Mouse (Mus musculus): ENCODE results near the gene Gpd1. TPM values are rescaled to one million over a fixed set of nuclear protein-coding genes. Genes with fewer than 3 reads are reported as not detected.

Gene Gpd1
- polyA plus RNA-seq, 3 experiments from 2014 or later: 0.24 to 0.39 TPM; not detected in 1

DNA sequence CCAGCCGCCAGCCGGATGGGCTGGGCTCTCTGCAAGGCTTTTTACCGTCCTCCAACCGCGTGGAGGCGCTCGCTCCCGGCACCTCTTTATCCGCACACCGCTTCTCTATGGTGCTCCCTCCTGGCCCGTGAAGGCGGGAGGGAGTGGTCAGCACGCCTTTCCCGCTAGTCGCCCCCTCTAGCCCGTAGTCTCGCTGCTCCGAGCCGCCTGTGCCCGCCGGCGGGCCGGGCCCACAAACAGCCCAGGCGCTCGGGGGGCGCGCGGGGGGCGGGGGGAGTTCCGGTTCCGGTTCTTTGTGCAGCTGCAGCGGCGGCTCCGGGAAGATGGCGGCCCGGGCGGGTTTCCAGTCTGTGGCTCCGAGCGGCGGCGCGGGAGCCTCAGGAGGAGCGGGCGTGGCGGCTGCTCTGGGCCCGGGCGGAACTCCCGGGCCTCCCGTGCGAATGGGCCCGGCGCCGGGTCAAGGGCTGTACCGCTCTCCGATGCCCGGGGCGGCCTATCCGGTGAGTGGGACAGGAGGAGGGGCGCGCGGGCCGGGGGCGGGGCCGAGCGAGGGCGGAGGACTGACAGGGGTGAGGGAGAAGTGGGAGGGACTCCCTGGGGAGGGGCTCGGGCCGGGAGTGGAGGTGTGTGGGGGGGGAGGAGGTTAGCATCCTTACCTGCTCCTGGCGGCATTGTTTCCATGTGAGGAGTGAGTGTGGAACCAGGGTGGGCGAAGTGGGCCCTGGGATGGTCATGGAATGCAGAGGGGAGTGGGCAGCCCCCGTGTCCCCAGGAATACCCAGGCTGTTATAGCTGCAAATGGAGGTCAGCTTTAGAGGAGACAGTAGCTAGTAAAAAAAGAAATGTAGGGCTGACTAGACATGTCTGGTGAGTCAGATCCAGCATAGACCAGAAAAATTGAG is 15.1 kb upstream of the Gpd1 start, which contains the start of gene Smarcd1:
Smarcd1 (plus strand) TSS at position 131 of the 902 bp plus-strand sequence.
- peak; percentile 85 for ATAC-seq

DNA sequence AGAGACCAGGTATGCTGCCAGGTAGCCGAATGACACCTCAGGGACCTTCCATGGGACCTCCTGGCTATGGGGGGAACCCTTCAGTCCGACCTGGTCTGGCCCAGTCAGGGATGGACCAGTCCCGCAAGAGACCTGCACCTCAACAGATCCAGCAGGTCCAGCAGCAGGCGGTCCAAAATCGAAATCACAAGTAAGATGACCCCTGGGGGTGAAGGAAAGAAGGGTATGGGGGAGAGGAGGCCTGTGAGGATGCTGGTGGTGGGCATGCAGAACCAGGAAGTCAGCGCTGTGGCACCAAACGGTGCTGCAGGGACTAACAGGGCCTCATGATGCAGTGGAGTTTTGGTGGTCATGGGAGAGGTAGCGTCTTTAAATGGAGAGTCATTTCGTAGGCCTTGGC is 14.2 kb upstream of the Gpd1 start:
- ATAC-seq: no peak

DNA sequence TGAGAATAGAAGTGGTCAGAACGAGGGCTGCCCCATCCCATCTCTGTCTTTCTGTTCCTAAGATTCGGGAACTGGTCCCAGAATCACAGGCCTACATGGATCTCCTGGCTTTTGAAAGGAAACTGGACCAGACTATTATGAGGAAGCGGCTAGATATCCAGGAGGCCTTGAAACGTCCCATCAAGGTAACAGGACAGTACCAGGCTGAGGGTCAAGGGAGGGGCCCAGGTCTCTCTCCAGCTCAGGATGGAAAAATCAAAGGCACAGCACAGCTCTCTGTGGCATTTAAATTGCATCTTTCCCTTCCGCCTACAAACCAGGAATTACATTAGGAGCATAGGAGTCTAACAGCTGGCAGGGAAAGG is 13.7 kb upstream of the Gpd1 start:
- no peak for ATAC-seq

DNA sequence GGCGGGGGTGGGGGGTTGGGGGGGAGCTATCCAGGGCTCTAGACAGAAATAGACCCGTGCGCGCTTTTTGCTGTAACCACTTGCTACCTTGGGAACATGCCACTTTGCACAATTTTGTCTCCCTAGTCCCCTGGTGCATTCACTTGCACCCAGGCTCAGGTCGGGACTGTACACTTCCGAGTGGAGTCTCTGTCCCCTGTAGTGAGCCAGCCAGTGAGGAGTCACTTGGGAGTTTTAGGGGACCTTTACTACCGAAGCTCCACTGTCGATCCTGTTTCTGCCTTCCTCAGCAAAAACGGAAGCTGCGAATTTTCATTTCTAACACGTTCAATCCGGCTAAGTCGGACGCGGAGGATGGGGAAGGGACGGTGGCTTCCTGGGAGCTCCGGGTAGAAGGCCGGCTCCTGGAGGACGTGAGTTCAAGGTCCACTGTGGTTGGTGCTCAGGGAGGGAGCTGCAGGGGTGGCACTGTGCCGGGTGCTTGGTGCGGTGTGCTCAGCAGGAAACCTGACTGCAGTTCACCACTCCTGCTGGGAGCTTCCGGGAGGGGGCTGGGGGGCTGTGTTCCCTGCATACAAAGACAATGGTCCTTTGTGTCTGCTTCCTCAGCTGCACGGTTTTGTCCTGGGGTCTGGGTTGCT is 13.2 kb upstream of the Gpd1 start:
- ATAC-seq: no peak

DNA sequence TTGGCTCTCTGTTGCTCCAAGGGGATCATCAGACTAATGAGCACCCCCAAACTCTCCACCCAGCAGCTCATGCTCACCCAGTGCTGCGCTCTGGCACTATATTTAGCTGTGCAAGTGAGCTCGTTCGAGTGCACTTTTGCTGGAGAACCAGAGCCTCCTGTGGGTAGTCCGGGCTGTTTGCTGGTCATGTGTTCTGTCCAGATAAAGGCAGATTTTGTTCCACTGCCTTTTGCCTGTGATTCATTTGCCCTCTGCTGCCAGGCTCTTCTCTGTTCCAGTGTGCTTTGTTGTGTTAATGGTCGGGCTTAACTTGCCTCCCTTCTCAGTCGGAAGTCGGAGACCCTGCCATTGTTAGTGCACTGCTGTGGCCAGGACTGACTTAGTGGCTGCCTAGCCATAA is 12.4 kb upstream of the Gpd1 start:
- ATAC-seq: no peak

DNA sequence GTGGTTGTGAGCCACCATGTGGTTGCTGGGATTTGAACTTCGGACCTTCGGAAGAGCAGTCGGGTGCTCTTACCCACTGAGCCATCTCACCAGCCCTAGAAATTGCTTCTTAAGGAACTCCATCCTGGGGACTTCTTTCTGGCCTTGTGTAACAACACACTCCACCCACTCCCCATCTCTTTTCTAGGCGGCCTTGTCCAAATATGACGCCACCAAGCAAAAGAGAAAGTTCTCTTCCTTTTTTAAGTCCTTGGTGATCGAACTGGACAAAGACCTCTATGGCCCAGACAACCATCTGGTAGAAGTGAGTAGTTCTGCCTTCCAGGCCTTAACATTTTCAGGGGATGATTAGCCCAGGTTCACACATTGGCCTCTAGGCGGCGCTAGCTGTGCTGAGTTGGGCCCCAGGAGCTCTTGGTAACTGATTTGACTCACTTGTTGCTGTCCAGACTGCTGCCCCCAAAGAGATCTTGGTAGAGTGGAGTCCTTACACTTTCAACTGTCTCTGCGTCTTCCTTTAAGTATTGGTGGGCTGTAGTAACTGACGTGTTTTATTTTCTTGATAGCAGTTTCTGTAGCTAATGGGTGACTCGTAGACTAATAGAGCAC is 11.8 kb upstream of the Gpd1 start, which contains the start of gene Gm17349:
Gm17349 (minus strand) TSS at position 51 of the 609 bp plus-strand sequence.
- peak; percentile 42 for ATAC-seq

DNA sequence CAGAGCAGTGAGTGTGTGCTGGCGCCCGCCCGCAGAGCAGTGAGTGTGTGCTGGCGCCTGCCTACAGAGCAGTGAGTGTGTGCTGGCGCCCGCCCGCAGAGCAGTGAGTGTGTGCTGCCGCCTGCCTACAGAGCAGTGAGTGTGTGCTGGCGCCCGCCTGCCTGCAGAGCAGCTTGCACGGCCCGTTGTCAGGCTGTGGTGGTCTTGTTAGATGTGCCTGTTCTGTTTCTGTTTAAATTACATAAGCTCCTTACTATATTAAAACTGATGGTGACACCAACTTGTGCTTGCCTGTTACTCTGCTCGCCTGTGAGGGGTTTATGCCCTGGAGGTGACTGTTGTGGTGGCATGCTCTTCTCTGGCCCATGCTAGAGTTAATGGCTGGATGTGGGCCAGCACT is 9.1 kb upstream of the Gpd1 start:
- ATAC-seq: no peak

DNA sequence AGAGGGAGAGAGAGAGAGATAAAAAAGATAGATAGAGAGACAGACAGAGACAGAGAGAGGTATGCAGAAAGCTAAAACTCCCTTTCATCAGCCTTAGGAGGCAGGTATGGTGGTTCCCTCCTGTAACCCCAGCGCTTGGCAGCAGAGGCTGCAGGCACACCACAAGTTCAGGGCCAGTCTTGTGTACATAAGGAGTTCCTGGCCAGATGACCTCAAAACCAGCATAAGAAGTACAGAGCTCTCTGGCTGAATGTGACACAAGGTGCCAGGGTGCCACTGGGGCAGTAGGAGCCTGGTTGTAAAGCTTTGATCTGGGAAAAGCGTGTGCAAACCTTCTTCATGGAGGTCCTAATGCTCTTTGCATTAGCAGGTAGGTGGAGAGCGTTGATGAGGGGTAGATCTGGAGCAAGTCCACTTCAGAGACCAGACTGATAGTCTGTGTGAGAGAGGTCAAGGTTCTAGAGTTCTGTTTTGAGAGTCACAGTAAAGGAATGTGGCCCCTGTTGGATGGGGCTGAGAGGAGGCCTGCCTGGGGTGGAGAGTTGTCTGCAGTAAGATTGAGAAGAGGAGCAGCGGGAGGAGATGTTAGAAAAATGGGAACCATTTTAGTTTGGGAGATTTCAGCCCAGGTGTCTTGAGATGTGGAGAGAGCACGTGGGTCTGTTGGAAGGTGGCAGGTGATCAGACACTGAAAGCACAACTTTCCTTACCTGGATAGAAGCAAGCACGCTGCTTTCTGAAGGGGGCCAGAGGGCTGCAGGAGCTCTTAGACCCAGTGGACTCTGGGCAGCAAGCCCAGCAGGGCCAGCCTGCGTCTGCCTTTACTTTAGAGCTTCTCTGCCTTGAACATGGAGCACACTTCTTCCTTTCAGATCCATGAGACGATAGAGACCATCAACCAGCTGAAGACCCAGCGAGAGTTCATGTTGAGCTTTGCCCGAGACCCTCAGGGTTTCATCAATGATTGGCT is 6.8 kb upstream of the Gpd1 start:
- ATAC-seq: no peak

DNA sequence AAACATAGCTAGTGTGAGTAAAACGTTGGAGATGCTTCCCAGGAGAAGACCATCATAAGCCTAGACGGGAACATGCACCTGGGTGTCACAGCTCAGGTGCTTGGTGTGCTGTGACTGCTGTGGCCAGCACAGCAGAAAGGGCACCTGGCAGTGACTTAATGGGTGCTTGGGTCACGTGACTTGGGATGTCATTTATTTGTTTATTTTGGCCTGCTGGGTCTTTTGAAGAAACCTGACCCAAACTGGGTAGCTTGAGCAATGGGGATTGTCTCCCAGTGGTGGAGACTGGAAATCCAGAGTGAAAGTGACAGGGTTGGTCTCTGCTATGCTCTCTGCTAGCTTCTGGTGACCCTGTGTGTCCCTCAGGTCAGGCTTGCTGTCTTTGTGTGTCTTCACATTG is 5.8 kb upstream of the Gpd1 start:
- ATAC-seq: no peak

DNA sequence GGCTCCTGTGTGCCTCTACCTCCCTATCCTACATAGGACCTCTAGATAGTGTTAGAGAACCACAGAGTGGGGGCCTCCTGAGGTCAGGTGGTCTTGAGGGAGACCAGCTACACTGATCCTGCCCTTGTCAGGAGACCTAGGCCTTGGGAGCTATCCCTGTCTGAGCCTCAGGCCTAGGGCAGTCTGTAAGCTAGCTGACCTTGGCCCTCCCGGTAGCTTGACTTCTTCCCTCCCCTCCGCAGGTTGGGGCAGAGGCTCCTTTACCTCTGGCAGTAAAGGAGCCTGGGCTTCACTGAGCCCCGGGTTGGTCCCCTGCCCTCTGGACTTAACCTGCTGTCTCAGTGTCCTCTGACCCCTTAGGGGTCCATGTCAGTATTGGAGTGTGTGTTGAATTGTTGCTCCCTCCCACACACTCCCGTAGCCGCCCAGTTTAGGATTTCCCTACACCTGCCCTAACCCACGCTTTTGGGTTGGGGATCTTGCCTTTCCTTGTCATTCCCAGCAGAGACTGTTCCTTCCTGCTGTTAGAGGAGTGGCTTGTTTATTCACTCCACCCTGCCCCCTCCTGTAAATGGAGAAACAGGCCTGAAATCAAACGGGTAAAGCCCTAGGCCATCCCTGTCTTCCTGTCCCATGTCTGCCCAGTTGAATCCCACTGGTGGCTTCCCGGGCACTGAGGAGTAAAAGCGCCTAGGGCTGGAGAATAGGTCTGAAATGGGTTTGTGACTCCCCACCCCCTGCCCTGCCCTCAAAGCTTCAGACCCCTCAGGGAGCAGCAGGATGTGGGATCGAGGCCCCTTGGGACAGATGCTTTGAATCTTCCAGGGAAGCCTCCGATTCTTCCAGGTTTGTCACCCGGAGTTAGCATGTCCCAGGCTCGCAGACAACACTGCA is 4.4 kb upstream of the Gpd1 start:
- no peak for ATAC-seq

DNA sequence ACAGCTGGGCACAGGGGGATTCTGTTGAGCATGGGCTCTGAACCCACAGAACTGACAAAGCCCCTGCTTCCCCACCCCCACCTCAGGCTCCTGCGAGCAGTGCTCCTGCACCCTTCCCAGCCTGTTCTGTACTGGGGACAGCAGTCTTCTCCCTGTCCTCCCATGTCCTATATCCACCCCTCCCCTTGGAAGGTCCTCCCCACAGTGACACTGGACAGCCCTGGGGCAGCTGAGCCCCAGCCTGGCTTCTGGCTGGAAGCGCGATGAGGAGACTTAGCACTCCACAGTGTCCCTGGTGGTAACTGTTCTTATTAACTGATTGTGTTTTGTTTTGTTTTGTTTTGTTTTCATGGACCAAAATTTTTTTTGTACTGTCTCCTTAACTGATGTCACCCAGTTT is 3.7 kb upstream of the Gpd1 start:
- ATAC-seq: no peak

DNA sequence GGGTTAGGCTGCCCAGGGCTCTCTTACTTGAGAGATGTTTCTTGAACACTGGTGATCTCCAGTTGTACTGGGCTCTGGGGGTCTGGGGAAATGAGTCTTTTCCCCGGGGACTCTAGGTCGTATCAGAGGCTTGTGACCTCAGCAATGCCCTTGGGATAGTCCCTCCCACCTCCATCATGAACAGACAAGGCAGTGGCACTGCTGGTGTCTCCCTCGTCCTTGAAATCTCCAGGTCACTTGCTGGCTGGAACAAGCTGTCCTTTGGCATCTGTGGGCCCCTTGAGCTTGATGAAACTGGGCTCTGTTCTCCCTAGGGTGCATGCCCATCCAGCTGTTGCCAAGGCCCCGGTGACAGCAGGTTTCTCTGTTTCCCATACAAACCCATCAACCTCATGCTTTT is 3.1 kb upstream of the Gpd1 start:
- no peak for ATAC-seq

DNA sequence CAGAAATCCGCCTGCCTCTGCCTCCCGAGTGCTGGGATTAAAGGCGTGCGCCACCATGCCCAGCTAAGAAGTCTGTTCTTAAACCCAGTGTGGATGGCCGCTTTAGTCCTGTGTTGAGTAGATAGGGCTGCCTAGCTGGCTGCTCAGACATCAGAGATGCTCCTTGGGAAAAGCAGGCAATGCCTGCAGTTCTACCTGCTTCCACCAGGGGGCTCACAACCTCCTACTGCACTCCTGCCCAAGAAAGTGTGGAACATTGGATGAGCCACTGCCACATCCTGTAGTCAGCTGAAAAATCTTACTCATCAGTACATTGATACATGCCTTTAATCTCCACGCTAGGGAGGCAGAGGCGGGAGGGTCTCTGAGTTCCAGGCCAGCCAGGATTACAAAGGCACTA is 2.5 kb upstream of the Gpd1 start:
- peak; percentile 82 for ATAC-seq

DNA sequence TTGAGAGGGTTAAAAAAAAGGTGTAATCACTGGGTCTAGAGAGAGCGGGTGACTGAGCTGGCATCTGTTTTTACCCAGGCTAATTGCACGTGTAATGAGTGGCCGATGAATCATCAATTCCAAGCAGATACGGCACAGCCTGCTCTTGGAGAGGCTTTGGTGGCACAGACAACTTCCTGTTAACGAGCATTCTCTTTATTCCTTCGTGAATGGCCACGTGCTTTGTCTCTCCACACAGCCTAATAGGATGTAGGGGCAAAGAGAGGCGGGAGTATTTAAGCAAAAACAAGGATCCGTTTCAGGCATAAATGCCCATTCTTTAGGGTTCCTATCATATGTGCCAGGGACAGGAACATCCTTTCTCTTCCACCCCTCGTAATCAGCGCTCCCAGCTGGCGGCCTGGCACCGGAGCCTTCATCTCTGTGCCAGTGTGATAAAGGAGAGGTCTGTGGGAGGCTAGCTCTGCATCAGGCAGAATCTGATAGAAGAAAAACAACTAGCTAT is 1.9 kb upstream of the Gpd1 start:
- no peak for ATAC-seq

DNA sequence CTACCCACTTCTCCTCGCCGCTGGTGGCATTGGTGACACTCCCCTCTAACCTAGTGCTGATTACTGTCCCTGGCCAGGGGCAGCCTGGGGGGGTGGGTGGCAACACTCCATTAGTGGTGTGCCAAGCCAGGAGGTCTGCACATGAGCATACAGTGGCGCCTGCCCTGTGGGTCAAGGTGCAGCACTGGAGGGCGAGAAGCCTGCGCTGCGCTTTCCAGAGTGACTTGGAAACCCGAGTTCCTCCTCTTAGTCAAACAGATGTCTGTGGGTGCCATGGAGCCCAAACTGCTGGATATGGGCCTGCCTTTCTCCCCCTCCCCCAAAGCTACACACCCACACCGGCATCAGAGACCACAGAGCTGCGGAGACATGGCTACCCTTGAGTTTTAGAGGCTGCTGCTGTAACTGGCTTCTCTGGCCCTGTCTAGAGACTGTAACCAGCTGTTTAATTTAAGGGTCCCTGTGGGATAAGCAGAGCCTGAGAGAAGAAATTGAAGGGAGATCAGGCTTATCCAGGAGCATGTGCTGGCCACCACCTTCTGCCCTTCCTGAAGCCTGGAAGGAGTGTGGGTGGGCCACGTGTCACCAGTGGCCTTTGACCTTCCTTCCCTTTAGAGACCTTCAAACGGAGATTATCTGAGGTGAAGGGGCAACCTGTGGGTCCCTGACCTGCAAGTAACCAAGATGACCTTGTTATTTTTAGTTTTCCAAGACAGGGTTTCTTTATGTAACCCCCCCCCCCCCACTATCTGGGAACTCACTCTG is 1.2 kb upstream of the Gpd1 start:
- ATAC-seq: no peak

DNA sequence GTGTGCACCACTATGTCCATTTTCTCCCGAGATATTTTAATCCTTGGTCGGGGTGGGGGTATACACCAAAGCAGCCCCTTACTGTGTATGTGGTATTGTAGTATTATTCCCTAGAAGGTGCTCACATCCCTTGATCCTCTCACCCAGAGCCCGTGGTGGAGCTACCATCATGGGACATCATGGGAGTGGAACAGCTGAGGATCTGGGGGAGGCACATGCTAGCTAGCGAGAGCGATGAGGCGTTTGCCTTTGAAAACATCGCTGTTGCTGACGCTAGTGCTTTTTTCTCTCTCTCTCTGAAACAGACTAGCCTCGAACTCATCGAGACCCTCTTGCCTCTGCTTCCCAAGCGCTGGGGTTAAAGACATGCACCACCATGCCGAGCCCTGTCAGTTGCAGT is 501 bp upstream of the Gpd1 start:
- ATAC-seq: no peak

DNA sequence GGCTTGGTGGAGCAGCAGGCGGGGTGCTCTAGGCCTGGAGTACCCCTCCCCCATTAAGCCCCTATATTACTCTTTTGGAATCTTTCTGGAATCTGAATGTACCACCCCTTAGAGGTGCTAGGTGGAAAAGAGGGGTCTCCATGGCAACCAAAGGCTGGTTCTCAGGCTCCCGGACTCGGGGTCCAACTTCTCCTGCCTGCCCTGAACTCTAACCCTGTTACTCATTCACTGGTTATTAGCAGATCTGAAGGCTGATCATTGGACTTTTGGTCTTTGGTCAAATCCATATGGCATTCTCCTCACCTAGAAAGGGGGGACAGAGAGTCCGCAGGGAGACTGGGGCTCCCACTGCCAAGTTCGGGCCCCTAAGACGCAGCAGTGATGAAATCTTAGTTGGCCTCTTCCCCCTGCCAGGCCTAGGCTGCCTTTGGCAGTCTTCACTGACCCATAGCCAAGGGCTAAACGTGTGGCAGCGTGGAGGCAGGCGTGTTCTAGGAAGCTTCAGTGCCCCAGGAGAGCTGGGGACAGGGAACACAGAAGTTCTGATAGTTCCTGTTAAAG is 1.2 kb downstream of the Gpd1 start:
- no peak for ATAC-seq

DNA sequence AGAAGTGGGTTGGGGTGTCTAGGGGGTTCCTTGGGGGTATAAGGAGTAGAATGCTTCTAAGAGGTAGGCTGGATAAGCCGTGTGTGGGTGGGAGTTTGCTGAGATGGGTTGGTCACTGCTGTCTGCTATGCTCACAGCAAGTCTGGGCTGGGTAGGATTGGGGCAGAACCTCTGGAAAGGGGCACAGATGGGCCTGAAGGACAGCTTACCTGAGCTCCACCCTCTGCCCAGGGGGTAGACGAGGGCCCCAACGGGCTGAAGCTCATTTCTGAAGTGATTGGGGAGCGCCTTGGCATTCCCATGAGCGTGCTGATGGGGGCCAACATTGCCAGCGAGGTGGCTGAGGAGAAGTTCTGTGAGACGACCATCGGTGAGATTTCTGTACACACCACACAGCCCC is 2.5 kb downstream of the Gpd1 start:
- no peak for ATAC-seq

DNA sequence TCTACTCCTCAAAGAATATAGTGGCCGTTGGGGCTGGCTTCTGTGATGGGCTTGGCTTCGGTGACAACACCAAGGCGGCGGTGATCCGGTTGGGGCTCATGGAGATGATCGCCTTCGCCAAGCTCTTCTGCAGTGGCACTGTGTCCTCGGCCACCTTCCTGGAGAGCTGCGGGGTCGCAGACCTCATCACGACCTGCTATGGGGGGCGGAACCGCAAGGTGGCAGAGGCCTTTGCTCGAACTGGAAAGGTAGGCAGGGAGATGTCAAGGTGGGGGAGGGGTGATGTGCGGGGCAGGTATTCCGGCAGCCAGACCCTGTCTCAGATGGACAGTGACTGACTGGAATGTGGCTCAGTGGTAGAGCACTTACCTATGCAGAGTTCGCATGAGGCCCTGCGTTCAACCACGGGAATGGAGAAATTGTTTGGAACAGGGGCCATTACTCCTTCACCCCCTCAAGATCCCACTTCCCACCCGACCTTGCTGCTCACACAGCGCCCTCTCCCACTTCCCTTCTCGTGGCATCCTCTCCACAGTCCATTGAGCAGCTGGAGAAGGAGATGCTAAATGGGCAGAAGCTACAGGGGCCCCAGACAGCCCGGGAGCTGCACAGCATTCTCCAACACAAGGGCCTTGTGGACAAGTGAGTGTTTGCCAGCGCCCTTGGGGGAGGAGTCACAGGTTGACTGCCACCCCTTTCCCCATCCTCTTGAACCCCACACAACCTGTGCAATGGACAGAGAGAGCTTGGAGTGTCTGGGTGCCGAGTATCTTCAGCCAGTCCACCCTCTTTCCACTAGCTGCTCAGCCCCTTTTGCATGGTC is 4.8 kb downstream of the Gpd1 start:
- no peak for ATAC-seq

All from inflammation-experienced regulatory T-cells, adult 6 months (primary cell).